Mouse (Mus musculus): ENCODE data around the gene Rab3il1. TPM values are rescaled to one million over a fixed set of nuclear protein-coding genes. Genes with fewer than 3 reads are reported as not detected.

Gene Rab3il1
- polyA plus RNA-seq, 1 experiment = not detected

- WGBS = 91% methylated on average over 4 of the region's 4 CpGs
- no peak overlapping the region for H3K4me3 ChIP-seq (ENCODE audit: insufficient read depth, low read depth, low read length)
- TF ChIP-seq CTCF (IDR thresholded peaks at IDR 0.05; ENCODE audit: insufficient read depth, low read depth, low read length) = no peak
- TF ChIP-seq POLR2A (IDR thresholded peaks at IDR 0.05; ENCODE audit: insufficient read depth, low read depth, low read length) = no peak
These were observed 51.2 kb downstream of the Rab3il1 start for GRCm38 (mm10) chr19:10052698-10053097.

DNA sequence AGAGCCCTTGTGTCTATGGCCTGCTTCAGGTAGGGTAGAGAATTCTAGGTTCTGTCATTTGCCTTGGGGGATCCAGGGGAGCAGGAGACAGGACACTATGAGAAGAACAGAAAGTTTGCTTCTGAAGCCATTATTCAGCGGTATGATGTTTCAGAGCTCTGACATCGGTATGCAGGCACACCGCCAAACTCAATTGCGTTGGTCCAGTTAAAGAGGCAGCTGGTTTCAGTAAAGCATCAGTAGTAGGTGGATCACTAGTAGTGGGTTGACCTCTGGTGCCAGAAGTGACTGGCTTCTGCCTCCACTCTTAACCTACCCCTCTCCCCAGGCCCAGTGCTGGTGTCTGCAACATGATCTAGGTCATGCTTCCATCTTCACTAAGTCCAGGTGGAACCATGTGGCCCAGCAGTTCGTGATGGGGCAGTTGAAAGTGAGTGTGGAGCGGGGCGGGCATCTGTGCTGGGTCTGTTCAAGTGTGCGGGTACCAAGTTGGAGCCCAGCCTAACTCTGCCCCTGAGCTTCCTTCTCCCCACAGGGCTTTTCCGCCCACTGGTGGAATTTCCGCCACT lies 52.3 kb downstream of the Rab3il1 start:
- H3K4me3 ChIP-seq (ENCODE audit: insufficient read depth, low read depth, low read length) = no peak overlapping the region
- H3K27ac ChIP-seq (ENCODE audit: insufficient read depth, low read depth, low read length) = no peak overlapping the region
- TF ChIP-seq POLR2A (IDR thresholded peaks at IDR 0.05; ENCODE audit: insufficient read depth, low read depth, low read length) = no peak
- TF ChIP-seq CTCF (IDR thresholded peaks at IDR 0.05; ENCODE audit: insufficient read depth, low read depth, low read length) = no peak
- no peaks in the 10 kb centered on the region for H3K4me1 ChIP-seq (ENCODE audit: control insufficient read depth, insufficient read depth, low read length)
- WGBS = 90% methylated on average over 10 of the region's 10 CpGs

More at GRCm38 (mm10) chr19:10052698-10053097, 51.2 kb downstream of the Rab3il1 start:
- Histone ChIP-seq H3K27ac (ENCODE audit: insufficient read depth, low read depth, low read length) (no peak overlapping the region), H3K4me1 (ENCODE audit: control insufficient read depth, insufficient read depth, low read length) (no peaks in the 10 kb centered on the region)

DNA sequence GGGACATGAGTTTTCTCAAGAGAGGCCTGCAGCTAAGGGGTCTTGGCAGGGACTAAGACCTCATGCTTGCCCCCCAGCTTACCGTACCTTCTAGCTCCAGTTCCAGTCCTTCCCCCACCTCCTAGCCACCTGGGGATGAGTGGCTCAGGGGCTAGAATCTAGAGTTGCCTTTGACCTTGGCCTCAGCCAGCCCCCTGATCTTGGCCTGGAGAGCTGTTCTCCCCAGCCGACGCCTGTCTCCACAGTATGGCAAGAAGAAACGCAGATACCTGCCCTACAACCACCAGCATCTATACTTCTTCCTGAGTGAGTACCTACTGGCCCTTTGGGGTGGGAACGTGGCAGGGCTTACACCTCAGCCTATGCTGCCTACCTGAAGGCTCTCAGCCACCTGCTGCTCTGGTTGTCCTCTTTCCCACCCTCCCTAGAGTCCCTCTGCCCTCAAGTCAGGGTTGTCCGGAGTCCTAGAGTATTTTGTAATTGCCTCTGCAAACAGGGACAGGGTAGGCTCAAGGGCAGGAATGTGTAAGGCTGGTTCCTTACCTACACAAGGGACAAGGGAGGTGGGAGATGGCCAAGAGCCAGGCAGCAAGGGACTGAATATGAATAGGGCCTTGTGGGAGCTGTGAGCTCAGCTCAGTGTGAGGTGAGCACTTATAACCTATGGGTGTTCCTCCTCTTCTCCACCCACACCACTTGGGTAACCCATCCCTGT lies 53.0 kb downstream of the Rab3il1 start:
- Histone ChIP-seq H3K27ac (ENCODE audit: insufficient read depth, low read depth, low read length) (no peak overlapping the region), H3K4me3 (ENCODE audit: insufficient read depth, low read depth, low read length) (no peak overlapping the region), H3K4me1 (ENCODE audit: control insufficient read depth, insufficient read depth, low read length) (no peaks in the 10 kb centered on the region)
- 91% methylated on average over 6 of the region's 6 CpGs for WGBS
- TF ChIP-seq CTCF (IDR thresholded peaks at IDR 0.05; ENCODE audit: insufficient read depth, low read depth, low read length) = no peak
- no peak for TF ChIP-seq POLR2A (IDR thresholded peaks at IDR 0.05; ENCODE audit: insufficient read depth, low read depth, low read length)

- H3K4me1 ChIP-seq (ENCODE audit: control insufficient read depth, insufficient read depth, low read length) = no peaks in the 10 kb centered on the region
- H3K27ac ChIP-seq (ENCODE audit: insufficient read depth, low read depth, low read length) = no peak overlapping the region
- TF ChIP-seq POLR2A (IDR thresholded peaks at IDR 0.05; ENCODE audit: insufficient read depth, low read depth, low read length) = no peak
- TF ChIP-seq CTCF (IDR thresholded peaks at IDR 0.05; ENCODE audit: insufficient read depth, low read depth, low read length) = no peak
- 82% methylated on average over 3 of the region's 3 CpGs for WGBS
- H3K4me3 ChIP-seq (ENCODE audit: insufficient read depth, low read depth, low read length) = no peak overlapping the region
These were observed 53.8 kb downstream of the Rab3il1 start for GRCm38 (mm10) chr19:10055261-10055660.

DNA sequence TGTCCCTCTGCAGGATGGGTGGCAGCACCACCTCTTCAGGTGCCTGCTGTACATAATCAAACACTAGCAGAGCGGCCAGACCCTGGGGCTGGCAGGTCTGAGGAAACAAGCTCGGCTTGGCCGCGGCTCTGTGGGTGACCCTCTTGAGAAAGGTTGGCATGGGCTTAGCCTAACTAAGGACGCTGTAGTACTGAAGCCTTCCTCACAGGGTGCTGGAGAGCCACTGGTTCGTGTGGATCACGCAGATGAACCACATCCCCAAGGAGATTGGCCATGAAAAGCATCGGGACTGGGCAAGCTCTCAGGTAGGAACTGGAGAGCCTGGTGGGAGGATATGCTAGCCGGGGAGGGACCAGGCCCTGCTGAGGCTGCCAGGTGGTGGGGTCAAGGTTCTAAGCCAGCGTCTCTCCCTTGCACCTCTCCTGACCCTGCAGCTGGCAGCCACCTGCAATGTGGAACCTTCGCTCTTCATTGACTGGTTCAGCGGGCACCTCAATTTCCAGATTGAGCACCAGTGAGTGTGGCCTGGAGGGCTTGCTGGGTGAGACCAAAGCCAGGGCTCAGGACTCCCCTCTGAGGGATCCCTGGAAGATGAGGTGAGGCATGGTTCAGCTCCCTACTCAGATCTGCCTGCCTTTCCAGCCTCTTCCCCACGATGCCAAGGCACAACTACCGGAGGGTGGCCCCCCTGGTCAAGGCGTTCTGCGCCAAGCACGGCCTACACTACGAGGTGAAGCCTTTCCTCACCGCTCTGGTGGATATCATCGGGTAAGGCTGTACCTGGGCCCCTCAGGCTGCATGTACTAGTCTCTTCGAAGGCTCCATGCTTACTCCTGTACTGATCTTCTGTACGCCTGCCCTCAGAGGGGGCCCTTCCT lies 54.6 kb downstream of the Rab3il1 start:
- no peak for TF ChIP-seq POLR2A (IDR thresholded peaks at IDR 0.05; ENCODE audit: insufficient read depth, low read depth, low read length)
- TF ChIP-seq CTCF (IDR thresholded peaks at IDR 0.05; ENCODE audit: insufficient read depth, low read depth, low read length) = no peak
- Histone ChIP-seq H3K4me3 (ENCODE audit: insufficient read depth, low read depth, low read length) (no peak overlapping the region), H3K4me1 (ENCODE audit: control insufficient read depth, insufficient read depth, low read length) (no peaks in the 10 kb centered on the region), H3K27ac (ENCODE audit: insufficient read depth, low read depth, low read length) (no peak overlapping the region)
- 87% methylated on average over 22 of the region's 22 CpGs for WGBS

GRCm38 (mm10) chr19:10056686-10057085 lies 55.2 kb downstream of the Rab3il1 start:
- no peak for TF ChIP-seq POLR2A (IDR thresholded peaks at IDR 0.05; ENCODE audit: insufficient read depth, low read depth, low read length)
- TF ChIP-seq CTCF (IDR thresholded peaks at IDR 0.05; ENCODE audit: insufficient read depth, low read depth, low read length) = no peak
- Histone ChIP-seq H3K4me1 (ENCODE audit: control insufficient read depth, insufficient read depth, low read length) (no peaks in the 10 kb centered on the region), H3K4me3 (ENCODE audit: insufficient read depth, low read depth, low read length) (no peak overlapping the region), H3K27ac (ENCODE audit: insufficient read depth, low read depth, low read length) (no peak overlapping the region)
- 91% methylated on average over 3 of the region's 3 CpGs for WGBS

DNA sequence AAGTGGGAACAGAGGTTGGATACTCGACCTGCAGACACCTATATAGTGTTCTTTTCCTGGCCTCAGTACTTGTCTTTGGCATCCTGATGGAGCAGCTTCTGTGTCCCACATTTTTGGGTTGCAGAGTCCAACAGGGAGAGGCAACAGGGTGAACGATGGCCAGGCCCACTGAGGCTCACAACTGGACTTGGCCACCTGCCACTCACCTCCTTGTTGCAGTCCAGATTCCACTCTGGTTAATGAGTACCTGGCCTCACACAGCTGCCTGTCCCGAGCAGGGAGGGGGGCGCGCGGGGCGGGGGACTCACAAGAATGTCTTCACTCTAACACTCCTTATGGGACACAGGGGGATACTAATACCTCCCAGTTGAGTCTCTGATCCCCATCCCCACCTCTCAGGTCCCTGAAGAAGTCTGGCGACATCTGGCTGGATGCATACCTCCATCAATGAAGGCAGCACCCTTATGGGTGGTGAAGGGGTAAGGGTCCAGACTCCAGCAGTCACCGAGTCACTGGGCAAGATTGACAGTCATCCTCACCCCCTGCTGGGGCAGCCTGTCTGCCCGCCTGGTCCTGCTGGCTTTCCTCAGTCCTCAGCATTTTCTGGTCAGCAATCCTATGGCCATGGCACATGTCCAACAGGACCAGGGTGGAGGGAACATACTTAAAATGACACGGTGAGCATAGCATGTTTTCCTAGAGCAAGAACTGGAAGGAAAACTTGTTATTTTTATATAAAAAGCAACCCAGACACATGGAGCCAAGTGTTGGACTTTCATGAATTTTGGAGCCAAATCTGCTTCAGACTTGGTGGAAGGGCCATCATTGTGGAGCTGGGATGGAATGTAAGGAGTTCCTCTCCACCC lies 56.2 kb downstream of the Rab3il1 start:
- H3K4me1 ChIP-seq (ENCODE audit: control insufficient read depth, insufficient read depth, low read length) = no peaks in the 10 kb centered on the region
- TF ChIP-seq POLR2A (IDR thresholded peaks at IDR 0.05; ENCODE audit: insufficient read depth, low read depth, low read length) (no peak), CTCF (IDR thresholded peaks at IDR 0.05; ENCODE audit: insufficient read depth, low read depth, low read length) (no peak)
- no peak overlapping the region for H3K4me3 ChIP-seq (ENCODE audit: insufficient read depth, low read depth, low read length)
- H3K27ac ChIP-seq (ENCODE audit: insufficient read depth, low read depth, low read length) = no peak overlapping the region
- 71% methylated on average over 11 of the region's 11 CpGs for WGBS

- no peaks in the 10 kb centered on the region for H3K4me1 ChIP-seq (ENCODE audit: control insufficient read depth, insufficient read depth, low read length)
- no peak for TF ChIP-seq CTCF (IDR thresholded peaks at IDR 0.05; ENCODE audit: insufficient read depth, low read depth, low read length)
- no peak for TF ChIP-seq POLR2A (IDR thresholded peaks at IDR 0.05; ENCODE audit: insufficient read depth, low read depth, low read length)
- WGBS = 95% methylated on average over 1 of the region's 1 CpGs
- H3K4me3 ChIP-seq (ENCODE audit: insufficient read depth, low read depth, low read length) = no peak overlapping the region
- no peak overlapping the region for H3K27ac ChIP-seq (ENCODE audit: insufficient read depth, low read depth, low read length)
These were observed 56.9 kb downstream of the Rab3il1 start for GRCm38 (mm10) chr19:10058352-10058825.

Measured in olfactory bulb, adult 2 months (tissue).